Mouse (Mus musculus): ENCODE measurements around the gene Itgb6.

DNA sequence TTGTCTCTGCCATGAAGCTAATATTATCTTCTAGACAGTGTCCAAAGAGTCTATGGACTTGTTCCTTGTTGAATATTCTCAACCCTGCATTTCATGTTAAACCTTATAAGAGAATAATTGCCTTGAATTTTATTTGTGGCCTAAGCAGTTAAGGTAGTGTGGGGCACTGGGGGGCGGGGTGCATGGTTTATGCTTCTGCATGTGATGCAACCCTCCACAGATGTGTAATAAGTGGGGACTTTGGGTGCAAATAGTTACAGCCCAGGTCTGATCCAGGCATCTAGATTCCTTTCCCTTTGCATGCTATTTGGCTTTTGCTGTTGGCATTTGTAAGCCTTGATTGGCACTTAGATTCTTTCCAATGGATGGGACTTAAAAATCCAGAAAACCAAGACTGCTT is 51.2 kb downstream of the Itgb6 start:
- TF ChIP-seq CTCF (IDR thresholded peaks at IDR 0.05; ENCODE audit: extremely low read depth, insufficient read depth, low read length) (no peak), POLR2A (IDR thresholded peaks at IDR 0.05; ENCODE audit: extremely low read depth, insufficient read depth, low read length) (no peak)

Measured in cortical plate, adult 2 months (tissue).